Mouse (Mus musculus) testis, adult 2 months (tissue): ENCODE results near the gene Nos2.

Experiments used
- CTCF ChIP-seq: fragments of 200-500 bp; IDR thresholded peaks from 2 replicates; pipeline ENCODE4 v1.5.1; 2012; ENCODE audit warnings: low read depth, mild to moderate bottlenecking, inconsistent platforms, low read length, moderate library complexity; ENCODE audit not compliant: control insufficient read depth, insufficient read depth, insufficient replicate concordance
- POLR2A ChIP-seq: fragments of 200-500 bp; IDR thresholded peaks from 2 replicates; pipeline ENCODE4 v1.6.1; 2012; ENCODE audit warnings: low read depth, mild to moderate bottlenecking, inconsistent platforms, low read length, moderate library complexity; ENCODE audit not compliant: control insufficient read depth

- TF ChIP-seq POLR2A (no peak), CTCF (no peak)
Measured at GRCm38 (mm10) chr11:78879727-78880126, 40.9 kb upstream of the Nos2 start.
